Mouse (Mus musculus) mesoderm, embryonic 11.5 days (tissue): ENCODE data around the gene Smyd3.
A peak's percentile ranks its signal among the peaks of the same experiment; 100 is the strongest.
"Not testable (repeated sequence)": the region's sequence is repeated elsewhere in the genome, so short reads cannot be mapped to it uniquely, and the experiment has no call there.

Source experiments
- DNase-seq: peaks from one replicate; pipeline ENCODE4 v3.0.0-alpha.2; 2012; ENCODE audit warnings: low read depth, low spot score

The Smyd3 gene

DNA sequence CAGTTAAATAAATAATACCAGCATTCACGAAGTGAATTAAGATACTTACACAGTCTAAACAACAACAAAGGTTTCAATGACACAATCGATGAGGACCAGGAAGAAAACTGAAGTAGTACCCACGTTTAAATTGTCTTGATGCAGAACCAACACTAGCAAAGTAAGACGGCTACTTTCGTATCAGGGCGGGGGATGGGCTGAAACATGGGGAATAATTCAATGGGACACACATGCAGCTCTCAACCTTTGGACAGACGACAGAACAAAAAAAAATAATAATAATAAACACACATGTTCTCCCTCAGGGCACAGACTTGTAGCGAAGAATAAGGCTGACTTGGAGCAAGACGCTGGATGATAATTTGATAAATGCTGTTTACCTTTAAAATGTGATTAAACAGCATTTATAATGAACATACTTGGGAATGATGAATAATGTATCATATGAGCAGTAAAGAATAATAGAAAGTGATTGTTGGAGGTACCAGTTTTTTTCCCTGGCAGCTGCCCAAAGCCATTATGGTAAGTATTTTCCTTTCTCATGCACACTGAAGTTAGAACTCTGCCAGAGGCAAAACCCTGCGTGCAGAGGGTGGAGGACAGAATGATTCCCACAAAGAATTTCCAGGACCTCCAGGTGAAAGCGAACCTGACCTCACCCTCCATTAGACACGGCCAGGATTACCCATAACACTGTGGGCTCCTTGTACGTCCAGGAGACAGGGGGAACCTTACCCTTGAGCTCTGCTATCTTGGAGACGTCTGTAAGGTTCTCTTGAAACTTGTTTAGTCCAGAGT is 340.8 kb downstream of the Smyd3 start:
- DNase-seq = no peak

DNA sequence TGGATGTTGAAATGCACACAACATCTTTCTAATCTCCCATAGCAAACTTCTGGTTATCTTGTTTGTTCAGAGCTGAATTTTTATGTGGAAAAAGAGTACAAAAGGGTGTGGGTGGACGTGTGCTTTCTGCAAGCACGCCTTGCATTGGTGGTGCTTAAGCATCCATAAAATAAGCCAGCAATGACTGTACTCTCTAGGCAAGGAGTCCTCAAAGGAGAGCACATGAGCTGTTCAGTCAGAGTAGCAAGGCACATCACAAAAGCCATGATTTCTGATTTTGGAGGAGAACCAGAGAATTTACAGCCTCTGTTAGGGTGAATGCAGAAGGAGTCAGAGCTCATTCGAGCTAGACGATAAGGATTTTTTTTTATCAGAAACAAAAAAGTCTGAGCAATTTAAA is 343.6 kb downstream of the Smyd3 start:
- no peak for DNase-seq

DNA sequence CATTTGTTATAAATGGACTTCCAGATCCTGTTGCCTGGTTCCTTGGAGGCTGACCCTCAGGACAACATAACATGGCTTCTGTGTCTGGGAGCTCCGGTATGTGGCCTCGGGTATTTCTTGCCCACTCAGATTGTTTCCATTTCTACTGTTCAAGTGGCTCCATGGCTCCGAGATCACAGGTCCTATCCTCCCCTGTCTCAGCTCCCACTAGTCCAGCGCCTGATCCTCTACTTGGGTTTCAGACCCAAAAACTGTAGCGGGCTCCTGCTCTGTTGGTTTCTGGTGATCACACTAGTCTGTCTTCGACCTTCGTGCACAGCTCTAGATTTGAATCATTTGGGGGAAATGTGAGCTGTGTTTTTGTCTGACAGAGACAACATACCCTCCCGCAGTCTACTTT is 347.3 kb downstream of the Smyd3 start:
- DNase-seq = no peak

DNA sequence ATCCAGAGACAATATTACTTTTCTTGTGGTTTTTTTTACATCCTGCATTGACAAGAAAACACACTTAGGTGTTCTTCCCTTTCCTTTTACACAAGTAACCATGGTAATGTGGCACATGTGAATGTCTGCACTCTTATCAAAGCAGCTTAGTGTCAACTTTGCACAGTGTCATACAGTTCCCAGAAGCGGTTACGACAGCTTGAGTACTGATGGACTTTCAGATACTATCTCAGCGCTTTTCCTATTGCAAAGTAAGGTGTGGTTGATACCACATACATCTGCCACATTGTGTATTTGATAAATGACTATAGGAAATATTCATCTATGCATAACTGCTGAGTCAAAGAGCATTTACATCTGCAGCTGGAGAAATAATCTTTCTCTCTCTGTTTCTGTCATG is 348.1 kb downstream of the Smyd3 start:
- DNase-seq = no peak

DNA sequence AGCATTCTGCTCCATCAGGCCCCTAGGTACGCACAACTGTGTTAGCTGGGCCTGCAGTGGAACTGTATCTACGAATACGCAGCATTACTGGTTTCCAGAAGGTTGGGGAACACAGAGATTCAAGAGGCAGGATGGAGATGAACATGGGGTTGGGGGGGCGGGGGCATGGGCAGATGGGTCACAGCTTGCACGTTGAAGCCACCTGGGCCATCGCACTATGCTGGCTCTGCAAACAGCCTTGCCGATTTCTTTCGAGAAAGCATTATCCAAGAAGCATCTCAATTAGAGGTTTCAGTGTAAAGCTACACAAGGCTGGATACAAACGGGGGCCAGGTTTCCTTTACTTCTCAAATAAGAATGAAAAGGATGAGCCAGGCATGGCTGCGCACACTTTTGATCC is 348.7 kb downstream of the Smyd3 start:
- no peak for DNase-seq

DNA sequence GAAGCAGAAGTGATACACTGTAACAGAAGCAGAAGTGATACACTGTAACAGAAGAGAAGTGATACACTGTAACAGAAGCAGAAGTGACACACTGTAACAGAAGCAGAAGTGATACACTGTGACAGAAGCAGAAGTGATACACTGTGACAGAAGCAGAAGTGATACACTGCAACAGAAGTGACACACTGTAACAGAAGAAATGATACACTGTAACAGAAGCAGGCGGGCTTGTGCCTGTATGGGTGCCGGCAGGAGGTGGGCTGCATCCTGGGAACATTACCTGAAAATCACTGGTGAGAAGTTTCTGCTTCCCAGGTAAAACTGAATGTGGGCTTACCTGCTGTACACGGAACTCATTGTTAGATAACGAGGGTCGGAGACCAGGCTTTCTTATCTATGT is 353.6 kb downstream of the Smyd3 start:
- not testable (repeated sequence) for DNase-seq

DNA sequence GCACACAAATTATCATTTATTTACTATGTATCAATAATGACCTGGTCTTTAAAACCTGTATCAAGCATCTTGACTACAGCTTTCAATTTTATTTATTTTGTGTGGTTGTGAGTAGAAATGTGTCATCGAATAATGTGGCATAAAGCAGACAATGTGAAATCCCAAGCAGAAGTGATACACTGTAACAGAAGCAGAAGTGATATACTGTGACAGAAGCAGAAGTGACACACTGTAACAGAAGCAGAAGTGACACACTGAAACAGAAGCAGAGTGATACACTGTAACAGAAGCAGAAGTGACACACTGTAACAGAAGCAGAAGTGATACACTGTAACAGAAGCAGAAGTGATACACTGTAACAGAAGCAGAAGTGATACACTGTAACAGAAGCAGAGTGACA is 355.1 kb downstream of the Smyd3 start:
- DNase-seq = not testable (repeated sequence)

DNA sequence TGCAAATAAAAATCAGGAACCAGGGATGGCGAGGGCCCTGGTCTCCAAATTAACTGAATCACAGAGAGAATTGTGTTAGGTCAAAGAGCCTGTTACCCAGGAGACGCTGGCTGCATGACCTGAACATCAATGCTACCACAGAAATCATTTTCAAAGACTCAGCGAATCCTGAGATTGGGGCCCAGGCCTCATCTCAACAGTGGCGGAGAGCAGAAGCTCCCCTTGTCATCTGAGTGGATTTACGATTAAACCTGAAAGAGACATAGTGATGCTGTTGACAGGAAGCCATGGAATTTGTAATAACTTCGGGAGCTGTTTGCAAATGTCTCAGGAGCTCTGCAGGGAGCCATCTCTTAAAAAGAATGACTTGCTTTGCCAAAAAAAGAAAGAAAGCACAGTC is 355.9 kb downstream of the Smyd3 start:
- peak; percentile 58 for DNase-seq

DNA sequence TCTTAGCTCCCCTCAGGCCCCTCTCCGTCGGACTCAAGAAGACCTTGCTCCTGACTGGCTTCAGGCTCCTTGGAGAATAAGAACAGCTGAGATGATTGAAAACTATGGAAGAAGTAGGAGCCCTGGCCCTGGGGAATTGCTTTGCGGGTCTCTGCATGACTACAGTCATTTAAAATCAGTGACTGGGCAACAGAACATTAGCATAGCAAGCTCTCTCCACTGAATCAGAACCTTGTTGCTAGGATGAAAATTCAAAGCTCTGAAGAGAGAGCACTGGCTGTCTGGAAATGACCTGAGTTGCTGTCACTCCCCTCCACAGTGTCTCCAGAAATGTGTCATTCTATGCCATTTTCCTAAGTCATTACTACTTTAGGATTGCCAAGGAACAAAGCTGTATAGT is 357.1 kb downstream of the Smyd3 start:
- no peak for DNase-seq

DNA sequence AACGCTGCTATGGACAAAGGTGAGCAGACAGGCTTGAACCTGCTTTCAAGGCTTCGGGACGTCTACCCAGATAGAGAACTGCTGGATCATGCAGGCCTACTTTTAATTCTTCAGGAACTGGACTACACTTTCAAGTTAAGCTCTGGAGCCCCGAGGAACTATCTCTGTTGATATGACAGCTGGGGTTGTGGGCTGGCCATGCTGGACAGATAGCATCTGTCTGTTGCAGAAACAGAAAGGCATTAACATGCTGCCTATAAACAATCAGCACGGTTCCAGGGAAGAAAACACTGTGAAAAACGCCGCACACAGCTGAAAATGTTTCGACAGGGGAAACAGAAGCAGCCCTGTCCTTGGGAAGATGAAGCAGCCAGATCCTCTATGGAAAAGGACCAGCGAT is 365.5 kb downstream of the Smyd3 start:
- DNase-seq = no peak

DNA sequence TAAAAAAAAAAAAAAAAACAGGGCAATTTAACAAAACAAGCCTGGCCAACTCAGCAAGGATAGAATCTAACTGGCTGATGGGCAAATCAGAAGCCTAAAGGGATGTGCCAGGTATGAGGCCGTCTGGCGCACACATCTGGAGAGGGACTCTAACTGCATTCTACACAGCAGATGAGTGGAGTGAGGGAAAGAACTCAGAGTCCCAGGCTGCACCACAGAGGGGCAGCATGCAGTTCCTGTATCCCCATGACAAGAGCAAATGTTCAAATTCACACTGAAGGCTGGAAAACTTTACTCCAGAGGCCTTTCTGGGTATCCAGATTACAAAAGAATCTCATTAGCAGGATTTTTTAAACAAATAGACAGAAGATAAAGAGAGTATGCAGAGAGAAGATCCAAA is 366.6 kb downstream of the Smyd3 start:
- DNase-seq = no peak

DNA sequence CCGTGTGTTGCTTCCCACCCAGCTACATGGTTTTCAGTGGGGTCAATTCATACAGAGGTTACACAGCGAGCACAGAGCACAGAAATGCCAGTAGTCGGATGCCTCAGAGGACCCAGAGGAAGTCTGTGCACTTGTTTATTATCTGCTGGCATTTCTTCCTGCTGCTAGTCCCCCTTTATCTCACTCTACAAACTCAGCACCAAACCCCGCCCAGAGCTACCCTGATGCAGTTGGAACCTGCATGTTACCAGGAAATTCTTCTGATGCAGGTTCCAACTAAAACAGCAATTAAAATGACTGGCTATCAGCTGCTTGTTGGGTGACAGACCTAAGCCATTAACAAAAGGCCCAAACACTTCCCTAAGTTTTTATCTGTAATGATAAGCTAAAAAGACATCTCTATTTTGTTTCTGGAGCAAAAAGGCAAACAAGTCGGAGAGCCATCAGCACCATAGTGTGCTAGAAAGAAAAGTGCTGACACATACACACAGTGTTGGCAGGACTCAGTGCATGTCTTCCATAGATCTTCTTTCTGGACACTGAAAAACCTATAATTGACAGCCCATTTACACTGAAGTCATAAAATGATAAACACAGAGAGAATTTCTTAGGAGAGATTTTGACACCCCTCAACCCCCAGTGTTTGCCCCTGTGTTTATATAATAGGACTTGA is 368.2 kb downstream of the Smyd3 start:
- DNase-seq = no peak

DNA sequence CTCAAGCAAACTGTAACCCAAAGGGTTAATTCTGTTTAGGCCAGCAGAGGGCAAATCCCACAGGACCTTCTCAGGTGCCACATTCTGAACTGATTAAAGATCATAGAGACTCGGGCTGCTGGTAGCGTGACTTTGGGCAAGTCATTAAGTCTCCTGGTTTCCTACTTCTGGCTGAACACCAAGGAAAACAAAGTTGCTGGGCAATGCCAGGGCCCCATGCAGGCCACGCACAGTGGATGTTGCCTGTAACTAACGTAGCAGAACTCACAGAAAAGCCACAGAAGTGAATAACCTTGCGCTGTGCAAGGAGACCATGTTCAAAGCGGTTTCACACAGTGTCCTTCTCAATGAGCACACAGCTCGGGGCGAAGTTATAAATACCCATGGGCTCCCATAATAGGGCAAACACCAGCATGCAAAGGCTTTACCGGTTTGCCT is 371.1 kb downstream of the Smyd3 start:
- DNase-seq = no peak

DNA sequence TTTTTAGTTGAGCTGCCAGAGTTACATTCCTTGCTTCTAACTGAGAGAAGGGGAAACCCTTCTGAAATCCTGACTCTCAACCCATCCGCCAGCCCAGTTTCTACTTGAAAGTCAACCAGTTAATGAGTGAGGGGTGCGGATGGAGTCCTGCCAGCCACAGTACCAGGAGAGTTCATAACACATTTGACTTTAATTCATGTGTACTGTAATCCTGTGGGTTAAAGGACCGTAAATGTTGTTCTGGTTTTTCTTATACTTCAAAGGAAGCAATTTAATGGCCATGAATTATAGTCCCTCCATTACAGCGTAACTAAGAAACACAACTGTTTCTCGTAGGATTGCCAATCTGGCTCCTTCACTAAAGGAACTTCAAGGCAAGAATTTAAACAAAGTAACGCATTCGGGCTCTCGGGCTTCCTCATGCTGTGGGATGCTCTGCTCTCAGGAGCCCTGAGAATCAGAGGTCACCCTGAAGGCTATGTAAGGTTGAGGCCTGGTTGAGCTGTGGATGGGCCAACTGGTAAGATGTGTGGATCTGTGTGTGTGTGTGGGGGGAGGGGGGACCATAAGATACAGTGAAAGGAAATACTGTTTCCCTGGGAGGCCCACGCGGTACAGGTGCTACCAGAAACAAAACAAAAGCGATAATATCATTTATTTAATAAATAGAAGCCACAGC is 374.5 kb downstream of the Smyd3 start:
- no peak for DNase-seq

DNA sequence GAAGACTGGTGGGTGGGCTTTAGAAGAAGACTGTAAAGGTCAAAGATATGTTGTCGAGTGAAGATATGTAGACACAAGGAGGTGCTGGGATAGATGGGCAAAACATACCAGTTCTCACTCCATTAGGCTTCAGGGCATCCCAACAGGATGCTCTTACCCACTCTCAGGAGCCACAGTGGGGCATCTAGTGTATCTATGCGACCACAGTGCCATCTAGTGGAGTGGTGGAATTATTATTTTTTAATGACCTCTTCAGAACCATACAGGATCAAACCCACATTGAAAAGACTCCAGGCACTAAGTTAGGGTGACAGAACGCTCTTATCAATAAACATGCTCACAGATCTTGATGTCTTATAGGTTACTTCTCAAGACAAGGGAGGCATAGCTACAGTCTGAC is 375.7 kb downstream of the Smyd3 start:
- DNase-seq = peak; percentile 48

DNA sequence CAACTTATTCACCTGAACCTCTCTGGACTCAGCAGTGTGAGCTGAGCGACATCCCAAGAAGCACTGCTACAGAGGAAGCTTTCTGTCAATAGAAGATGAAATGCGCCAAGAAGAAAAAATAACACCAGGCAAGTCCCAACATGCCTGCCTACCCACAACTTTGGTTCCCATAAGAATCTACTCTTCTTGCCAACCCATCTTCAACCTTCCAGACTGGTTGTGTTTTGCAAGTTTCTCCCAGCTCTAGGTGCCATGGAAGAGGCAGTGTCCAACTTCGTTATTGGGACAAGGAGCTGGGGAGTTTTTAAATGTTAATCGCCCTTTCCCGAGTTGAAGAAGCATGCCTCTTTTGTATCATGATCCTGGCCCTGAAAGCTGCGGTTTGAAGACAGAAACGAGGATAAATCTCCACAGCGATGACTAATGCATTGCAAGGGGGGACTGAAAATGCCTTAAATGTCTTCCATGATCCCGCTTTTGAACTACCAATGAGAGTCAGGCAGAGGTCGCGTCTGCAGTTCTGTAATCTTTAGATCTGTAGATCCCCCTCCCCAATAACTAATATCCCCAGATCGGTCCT is 376.7 kb downstream of the Smyd3 start:
- DNase-seq = no peak

DNA sequence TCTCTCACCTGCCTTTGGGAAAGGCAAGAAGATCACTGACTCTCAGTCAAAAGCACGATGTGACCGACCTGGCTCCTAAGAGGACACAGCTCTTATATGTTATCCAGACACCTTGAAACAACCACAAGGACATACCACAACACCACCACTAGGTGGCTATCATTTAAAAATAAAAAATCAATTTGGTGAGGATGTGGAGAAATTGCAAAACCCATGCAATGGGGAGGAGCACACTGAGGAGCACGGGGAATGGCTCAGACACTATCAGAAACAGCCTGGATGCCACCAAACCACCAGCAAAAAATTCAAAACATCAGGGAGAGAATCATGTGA is 380.7 kb downstream of the Smyd3 start:
- DNase-seq = no peak

DNA sequence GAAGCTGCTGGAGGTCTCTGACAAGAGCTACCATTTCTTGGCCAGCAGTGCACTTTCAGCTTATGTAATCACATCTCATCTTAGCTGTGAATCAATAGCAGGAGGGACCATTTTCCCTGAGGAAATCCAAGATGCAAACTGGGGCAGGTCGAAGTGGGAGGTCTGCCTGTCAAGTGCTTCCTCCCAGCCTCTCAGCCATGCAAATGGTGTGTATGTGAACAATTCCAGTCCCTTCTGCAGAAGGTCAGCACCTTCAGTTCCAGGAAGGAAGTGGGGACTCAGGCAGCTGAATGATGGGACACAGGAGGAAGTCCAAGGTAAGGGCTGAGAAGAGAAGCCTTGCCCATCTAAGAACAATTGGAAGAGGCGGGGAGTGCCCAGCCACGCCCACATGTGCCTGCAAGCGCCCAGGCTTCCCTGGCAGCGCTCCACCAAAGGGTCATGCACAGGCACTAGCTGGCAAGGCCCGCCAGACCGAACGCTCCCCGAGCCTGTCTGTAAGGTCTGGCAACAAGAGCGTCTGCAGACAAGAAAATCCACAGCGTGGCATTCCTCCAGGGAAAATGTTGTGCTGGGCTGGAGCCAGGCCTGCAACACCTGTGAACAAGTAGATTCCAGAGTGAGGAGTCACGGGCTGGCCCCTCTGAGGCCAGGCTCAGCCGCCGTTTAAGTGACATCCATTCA is 381.2 kb downstream of the Smyd3 start:
- no peak for DNase-seq

DNA sequence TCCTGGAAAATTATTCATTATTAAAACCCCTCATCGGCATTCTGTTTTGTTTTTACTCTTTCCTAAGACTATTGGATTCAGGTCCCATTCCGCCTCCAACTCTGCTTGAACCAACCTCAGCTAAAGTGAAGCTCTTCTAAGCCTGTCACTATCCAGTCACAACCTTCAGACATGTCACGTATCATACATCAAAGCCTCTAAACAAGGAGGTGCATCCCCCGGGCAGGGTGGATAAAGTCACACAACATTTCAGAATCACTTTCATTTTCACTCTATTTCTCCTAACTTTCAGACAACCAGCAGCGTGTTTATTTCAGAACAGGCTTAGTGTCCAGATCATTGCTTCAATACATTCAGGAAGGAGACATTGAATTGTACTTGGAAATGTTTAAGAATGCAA is 387.8 kb downstream of the Smyd3 start:
- no peak for DNase-seq

DNA sequence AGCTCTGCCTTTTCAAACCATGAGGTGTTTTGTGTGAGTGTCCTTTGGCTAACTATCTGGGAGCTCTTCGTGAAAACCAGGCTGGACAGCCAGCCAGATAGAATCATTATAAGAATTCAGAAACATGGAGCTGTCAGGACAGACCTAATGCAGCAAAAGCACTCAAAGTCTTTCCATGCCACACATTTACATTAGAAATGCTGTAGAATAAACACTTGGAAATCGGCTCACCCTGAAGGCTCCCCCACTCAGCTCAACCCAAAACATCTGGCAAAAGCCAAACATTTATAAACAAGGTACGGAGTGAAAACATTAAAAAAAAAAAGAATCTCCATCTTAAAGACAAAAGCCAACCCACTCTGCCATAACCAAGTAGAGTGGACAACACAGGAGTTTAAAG is 391.6 kb downstream of the Smyd3 start:
- no peak for DNase-seq

DNA sequence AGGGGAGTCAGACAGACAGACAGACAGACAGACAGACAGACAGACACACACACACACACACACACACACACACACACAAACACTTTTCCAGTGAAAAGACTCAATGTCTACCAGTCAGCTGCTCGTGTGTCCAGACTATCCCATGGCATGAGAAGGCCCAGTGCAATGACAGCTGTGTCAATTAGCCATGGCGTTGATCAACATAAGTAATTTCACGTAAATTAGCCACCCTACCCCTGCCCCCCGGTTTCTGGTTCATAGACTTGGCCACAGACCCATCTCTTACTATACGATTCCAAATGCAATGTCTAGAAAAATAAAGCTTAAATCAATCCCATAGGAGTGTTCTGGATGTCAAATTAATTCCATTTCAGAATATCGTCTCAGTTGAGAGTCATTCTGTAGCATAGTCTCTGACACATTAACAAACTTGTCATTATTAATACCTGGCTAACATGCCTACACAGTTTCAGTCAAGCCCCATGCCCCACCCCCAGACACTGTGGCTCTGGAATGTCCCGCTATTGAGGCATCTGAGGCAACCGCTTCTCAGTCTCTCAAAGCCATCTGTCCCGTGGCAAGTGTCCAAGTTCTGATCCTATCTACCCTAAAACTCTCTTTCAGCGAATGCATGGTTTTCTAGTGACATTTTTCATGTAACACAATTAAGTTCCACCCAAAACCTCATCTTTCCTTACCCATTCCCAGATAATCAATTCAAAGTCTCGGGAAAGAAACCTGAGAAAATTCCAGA is 395.2 kb downstream of the Smyd3 start:
- DNase-seq = no peak
